Mouse (Mus musculus): ENCODE data around the gene Fbxw16. TPM values are rescaled to one million over a fixed set of nuclear protein-coding genes. Genes with fewer than 3 reads are reported as not detected.
"Not testable (repeated sequence)": the region's sequence is repeated elsewhere in the genome, so short reads cannot be mapped to it uniquely, and the experiment has no call there.

Gene Fbxw16
- not detected in 2 replicates for polyA plus RNA-seq (2012; rRNA removed)

- Histone ChIP-seq H3K4me3 (ENCODE audit: control insufficient read depth, low read depth, low read length) (no peak within 1 kb of the TSS), H3K27me3 (ENCODE audit: control insufficient read depth, insufficient read depth, low read length) (no peaks in the 10 kb centered on the region), H3K4me1 (ENCODE audit: control insufficient read depth, insufficient read depth, low read length) (no peaks in the 10 kb centered on the region), H3K36me3 (ENCODE audit: control insufficient read depth, insufficient read depth, low read length) (no peaks in the 10 kb centered on the region), H3K27ac (ENCODE audit: control insufficient read depth, insufficient read depth, low read depth, low read length) (no peak within 1 kb of the TSS)
- TF ChIP-seq POLR2A (IDR thresholded peaks at IDR 0.05; ENCODE audit: control insufficient read depth, low read depth, low read length), result no peak
- TF ChIP-seq CTCF (IDR thresholded peaks at IDR 0.05; ENCODE audit: control insufficient read depth, insufficient read depth, insufficient replicate concordance, low read depth, low read length), result no peak
Observed at GRCm38 (mm10) chr9:109449040-109449439, at the start of gene Fbxw16. TSS of gene Fbxw16 (minus strand) at chr9:109449140.

GRCm38 (mm10) chr9:109495775-109496174 is 46.8 kb upstream of the Fbxw16 start, which contains the start of gene Fbxw19:
TSS of gene Fbxw19 (minus strand) at chr9:109495875.
- not testable (repeated sequence) for H3K4me1 ChIP-seq (ENCODE audit: control insufficient read depth, insufficient read depth, low read length); H3K36me3 ChIP-seq (ENCODE audit: control insufficient read depth, insufficient read depth, low read length); H3K27ac ChIP-seq (ENCODE audit: control insufficient read depth, insufficient read depth, low read depth, low read length); H3K4me3 ChIP-seq (ENCODE audit: control insufficient read depth, low read depth, low read length); H3K27me3 ChIP-seq (ENCODE audit: control insufficient read depth, insufficient read depth, low read length)

- TF ChIP-seq CTCF (IDR thresholded peaks at IDR 0.05; ENCODE audit: control insufficient read depth, insufficient read depth, insufficient replicate concordance, low read depth, low read length) (no peak), POLR2A (IDR thresholded peaks at IDR 0.05; ENCODE audit: control insufficient read depth, low read depth, low read length) (no peak)
- no peaks in the 10 kb centered on the region for H3K27me3 ChIP-seq (ENCODE audit: control insufficient read depth, insufficient read depth, low read length)
- no peaks in the 10 kb centered on the region for H3K36me3 ChIP-seq (ENCODE audit: control insufficient read depth, insufficient read depth, low read length)
- H3K27ac ChIP-seq (ENCODE audit: control insufficient read depth, insufficient read depth, low read depth, low read length), result no peak overlapping the region
- no peak overlapping the region for H3K4me3 ChIP-seq (ENCODE audit: control insufficient read depth, low read depth, low read length)
- H3K4me1 ChIP-seq (ENCODE audit: control insufficient read depth, insufficient read depth, low read length), result no peaks in the 10 kb centered on the region
Observed at GRCm38 (mm10) chr9:109432956-109433355, 16.0 kb downstream of the Fbxw16 start.

- H3K36me3 ChIP-seq (ENCODE audit: control insufficient read depth, insufficient read depth, low read length); H3K4me1 ChIP-seq (ENCODE audit: control insufficient read depth, insufficient read depth, low read length); H3K27me3 ChIP-seq (ENCODE audit: control insufficient read depth, insufficient read depth, low read length); H3K4me3 ChIP-seq (ENCODE audit: control insufficient read depth, low read depth, low read length); H3K27ac ChIP-seq (ENCODE audit: control insufficient read depth, insufficient read depth, low read depth, low read length): not testable (repeated sequence)
Observed at GRCm38 (mm10) chr9:109404196-109404595, 44.7 kb downstream of the Fbxw16 start, which contains the start of gene Fbxw22. TSS of gene Fbxw22 (minus strand) at chr9:109404296.

Other genes with a start within 250 kb of the Fbxw16 start
- gene Fbxw20, start 214.4 kb downstream of the Fbxw16 start, polyA plus RNA-seq (2012; rRNA removed), result 0.32 and 0.44 TPM in 2 replicates
- not detected in 2 replicates for gene Fbxw14, start 161.5 kb downstream of the Fbxw16 start, polyA plus RNA-seq (2012; rRNA removed)
- not detected in 2 replicates for gene Fbxw28, start 109.5 kb downstream of the Fbxw16 start, polyA plus RNA-seq (2012; rRNA removed)
- not detected in 2 replicates for gene Fbxw22, start 44.8 kb downstream of the Fbxw16 start, polyA plus RNA-seq (2012; rRNA removed)
- not detected in 2 replicates for gene Fbxw19, start 46.7 kb upstream of the Fbxw16 start, polyA plus RNA-seq (2012; rRNA removed)
- gene Fbxw15, start 119.1 kb upstream of the Fbxw16 start, polyA plus RNA-seq (2012; rRNA removed), result 0.19 TPM in 1 of 2 replicates, not detected in the other
- not detected in 2 replicates for gene Fbxw24, start 176.9 kb upstream of the Fbxw16 start, polyA plus RNA-seq (2012; rRNA removed)
- not detected in 2 replicates for gene Fbxw25, start 215.5 kb upstream of the Fbxw16 start, polyA plus RNA-seq (2012; rRNA removed)

All from testis, adult 2 months (tissue).